Mouse (Mus musculus) midbrain, embryonic 13.5 days (tissue): ENCODE results near the gene Mrps18b. TPM values are rescaled to one million over a fixed set of nuclear protein-coding genes. Genes with fewer than 3 reads are reported as not detected.

ENCODE experiments used
- ATAC-seq: fragments of 200-750 bp; cut with Nextera tagmentation; 2 replicates; pipeline ENCODE4 v1.8.0; 2017; ENCODE audit warnings: mild to moderate bottlenecking, moderate TSS enrichment, moderate library complexity
- H3K27ac ChIP-seq: fragments of 300-500 bp; sonication (generic); 2 replicates; pipeline ENCODE4 v1.5.1; 2015; ENCODE audit warnings: inconsistent platforms, mild to moderate bottlenecking, moderate library complexity
- H3K27me3 ChIP-seq: fragments of 300-500 bp; sonication (generic); 2 replicates; pipeline ENCODE4 v1.6.1; 2015; ENCODE audit warnings: mild to moderate bottlenecking, inconsistent platforms
- H3K36me3 ChIP-seq: fragments of 300-500 bp; sonication (generic); 2 replicates; pipeline ENCODE4 v1.6.1; 2015; ENCODE audit warnings: mild to moderate bottlenecking, inconsistent platforms
- H3K4me1 ChIP-seq: fragments of 300-500 bp; sonication (generic); replicated peaks from 2 replicates; pipeline ENCODE4 v1.6.1; 2015; ENCODE audit warnings: inconsistent platforms
- H3K4me2 ChIP-seq: fragments of 300-500 bp; sonication (generic); replicated peaks from 2 replicates; pipeline ENCODE4 v1.6.1; 2015; ENCODE audit warnings: moderate library complexity, mild to moderate bottlenecking, inconsistent platforms
- H3K4me3 ChIP-seq: fragments of 300-500 bp; sonication (generic); replicated peaks from 2 replicates; pipeline ENCODE4 v1.5.1; 2015; ENCODE audit warnings: mild to moderate bottlenecking, inconsistent platforms
- H3K9ac ChIP-seq: fragments of 300-500 bp; sonication (generic); replicated peaks from 2 replicates; pipeline ENCODE4 v1.6.1; 2015; ENCODE audit warnings: mild to moderate bottlenecking, inconsistent platforms
- H3K9me3 ChIP-seq: fragments of 300-500 bp; sonication (generic); 2 replicates; pipeline ENCODE4 v1.6.1; 2016; ENCODE audit warnings: mild to moderate bottlenecking, inconsistent platforms
- WGBS: fragments of 180-500 bp; shearing (Covaris S2); methylation state at CpG from one replicate; pipeline ENCODE4 v1.1.7; 2015; 5-methylcytosine and 5-hydroxymethylcytosine counted together
- polyA plus RNA-seq: library from polyadenylated mRNA; unstranded; fragments of >200 nt; fragmentation: Nextera tagmentation; extraction: Ambion mirVana; gene quantifications from 2 replicates; pipeline ENCODE4 v1.2.1, GENCODE M21; 2015

The Mrps18b gene
- polyA plus RNA-seq, 1 experiment from 2014 or later = 49.9 TPM

DNA sequence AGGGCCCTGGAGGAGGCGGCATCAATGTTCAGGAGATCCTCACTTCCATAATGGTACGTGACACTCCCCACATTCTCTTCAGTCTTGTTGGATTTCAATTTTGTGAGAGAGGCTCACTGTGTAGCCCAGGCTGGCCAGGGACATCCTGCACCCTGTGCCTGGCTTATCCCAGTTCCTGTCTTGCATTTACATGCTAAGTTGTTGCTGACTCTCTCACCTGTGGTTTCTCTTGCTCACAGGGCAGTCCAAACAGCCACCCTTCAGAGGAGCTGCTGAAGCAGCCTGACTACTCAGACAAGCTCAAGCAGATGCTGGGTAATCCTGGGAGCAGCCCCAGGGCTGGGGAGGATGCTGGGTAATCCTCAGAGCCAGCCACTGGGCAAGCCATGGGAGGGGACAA is 13.3 kb upstream of the Mrps18b start:
- Histone ChIP-seq H3K27ac (no peak overlapping the region), H3K9ac (no peak overlapping the region), H3K9me3 (no peaks in the 10 kb centered on the region), H3K27me3 (no peaks in the 10 kb centered on the region), H3K36me3 (peaks cover 75% of the 10 kb centered on the region), H3K4me1 (no peaks in the 10 kb centered on the region), H3K4me3 (no peak overlapping the region), H3K4me2 (no peak overlapping the region)
- no peak for ATAC-seq
- WGBS = 95% methylated on average over 2 of the region's 2 CpGs

DNA sequence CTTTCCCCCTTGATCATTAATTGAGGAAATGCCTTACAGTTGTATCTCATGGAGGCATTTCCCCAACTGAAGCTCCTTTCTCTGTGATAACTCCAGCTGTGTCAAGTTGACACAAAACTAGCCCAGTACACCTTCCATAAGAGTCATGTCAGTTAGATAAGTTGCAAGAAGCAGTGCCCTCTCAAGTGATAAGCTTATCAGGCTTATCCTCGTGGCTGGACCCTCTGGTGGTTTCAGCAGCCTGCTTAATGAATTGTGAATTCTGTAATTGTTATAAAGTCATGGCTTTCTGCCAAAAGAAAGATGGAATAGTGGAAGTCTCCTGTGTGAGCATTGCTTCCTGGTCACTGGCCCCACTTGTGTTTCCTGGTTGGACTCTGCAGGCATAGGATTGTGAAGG is 11.3 kb upstream of the Mrps18b start:
- Histone ChIP-seq H3K9ac (no peak overlapping the region), H3K4me3 (no peak overlapping the region), H3K36me3 (peaks cover 86% of the 10 kb centered on the region), H3K9me3 (no peaks in the 10 kb centered on the region), H3K27me3 (no peaks in the 10 kb centered on the region), H3K4me2 (no peak overlapping the region), H3K4me1 (peaks cover 5% of the 10 kb centered on the region; the same call in 1 of the 2 replicates), H3K27ac (no peak overlapping the region)
- no peak for ATAC-seq
- WGBS = 86% methylated on average over 1 of the region's 1 CpGs

DNA sequence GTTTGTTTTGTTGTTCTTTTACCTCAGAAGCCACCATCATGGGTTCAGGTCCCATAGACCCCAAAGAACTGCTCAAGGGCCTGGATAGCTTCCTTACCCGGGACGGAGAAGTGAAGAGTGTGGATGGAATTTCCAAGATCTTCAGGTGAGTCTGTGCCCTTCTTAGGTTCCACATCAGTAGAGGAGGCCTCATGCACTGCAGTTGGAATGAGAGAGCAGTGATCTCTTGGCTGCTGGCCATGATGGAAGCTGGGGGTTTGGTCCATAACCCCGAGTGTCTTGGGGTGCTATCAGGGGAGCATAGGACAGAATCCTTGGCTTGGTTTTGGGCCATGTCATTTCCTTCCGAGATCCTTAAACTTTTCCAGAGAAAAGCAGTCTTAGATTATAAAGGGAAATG is 7.1 kb upstream of the Mrps18b start:
- Histone ChIP-seq H3K9me3 (no peaks in the 10 kb centered on the region), H3K27ac (no peak overlapping the region), H3K4me3 (no peak overlapping the region), H3K4me2 (no peak overlapping the region), H3K36me3 (peaks cover 50% of the 10 kb centered on the region), H3K9ac (no peak overlapping the region), H3K27me3 (no peaks in the 10 kb centered on the region), H3K4me1 (peaks cover 37% of the 10 kb centered on the region)
- 96% methylated on average over 4 of the region's 4 CpGs for WGBS
- ATAC-seq = no peak

DNA sequence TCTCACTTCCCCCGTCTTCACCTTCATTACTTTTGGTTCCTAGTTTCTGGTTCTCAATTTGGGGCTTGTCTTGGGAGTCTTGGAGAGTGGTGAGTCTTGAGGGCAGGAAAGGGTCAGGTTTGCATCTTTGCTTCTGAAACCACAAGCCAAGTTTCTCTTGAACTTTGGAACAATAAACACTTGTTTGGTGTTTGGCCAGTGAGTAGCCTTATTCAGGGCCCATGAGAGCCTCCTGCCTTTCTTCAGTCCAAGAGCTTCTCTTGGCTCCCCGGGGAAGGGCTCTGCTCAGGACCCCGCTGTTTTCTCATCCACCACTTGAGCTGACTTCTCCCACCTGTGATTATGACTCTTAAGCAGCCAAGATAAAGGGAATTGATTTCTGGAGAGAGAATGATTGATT is 6.4 kb upstream of the Mrps18b start:
- ATAC-seq = no peak
- Histone ChIP-seq H3K4me2 (no peak overlapping the region), H3K9ac (no peak overlapping the region), H3K4me3 (no peak overlapping the region), H3K27me3 (no peaks in the 10 kb centered on the region), H3K27ac (peak overlapping the region; percentile 12; the same call in 1 of the 2 replicates), H3K36me3 (peaks cover 43% of the 10 kb centered on the region), H3K9me3 (no peaks in the 10 kb centered on the region), H3K4me1 (peaks cover 37% of the 10 kb centered on the region)
- WGBS = 88% methylated on average over 3 of the region's 3 CpGs

DNA sequence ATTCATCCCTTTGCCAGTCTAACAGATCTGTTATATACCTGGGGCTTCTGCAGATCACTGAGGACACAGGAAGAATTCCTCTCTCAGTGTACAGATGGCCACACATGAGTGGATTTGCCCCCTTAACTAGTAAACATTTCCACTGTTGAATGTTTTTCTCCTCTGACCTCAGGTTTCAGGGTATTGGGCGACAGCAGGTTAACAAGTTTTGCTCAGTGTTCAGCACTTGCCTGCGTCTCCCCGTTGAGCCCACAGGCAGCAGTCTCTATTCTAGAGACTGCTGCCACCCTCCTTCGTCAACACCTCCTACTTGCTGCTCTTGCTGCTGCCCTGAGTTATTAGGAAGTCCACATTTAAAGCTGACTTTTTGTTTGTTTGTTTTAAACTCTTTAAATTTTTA is 5.5 kb upstream of the Mrps18b start:
- Histone ChIP-seq H3K27ac (peak overlapping the region; percentile 37), H3K9ac (no peak overlapping the region), H3K4me2 (no peak overlapping the region), H3K27me3 (no peaks in the 10 kb centered on the region), H3K36me3 (peaks cover 36% of the 10 kb centered on the region), H3K4me1 (peaks cover 37% of the 10 kb centered on the region), H3K9me3 (no peaks in the 10 kb centered on the region), H3K4me3 (no peak overlapping the region)
- 87% methylated on average over 4 of the region's 4 CpGs for WGBS
- no peak for ATAC-seq

DNA sequence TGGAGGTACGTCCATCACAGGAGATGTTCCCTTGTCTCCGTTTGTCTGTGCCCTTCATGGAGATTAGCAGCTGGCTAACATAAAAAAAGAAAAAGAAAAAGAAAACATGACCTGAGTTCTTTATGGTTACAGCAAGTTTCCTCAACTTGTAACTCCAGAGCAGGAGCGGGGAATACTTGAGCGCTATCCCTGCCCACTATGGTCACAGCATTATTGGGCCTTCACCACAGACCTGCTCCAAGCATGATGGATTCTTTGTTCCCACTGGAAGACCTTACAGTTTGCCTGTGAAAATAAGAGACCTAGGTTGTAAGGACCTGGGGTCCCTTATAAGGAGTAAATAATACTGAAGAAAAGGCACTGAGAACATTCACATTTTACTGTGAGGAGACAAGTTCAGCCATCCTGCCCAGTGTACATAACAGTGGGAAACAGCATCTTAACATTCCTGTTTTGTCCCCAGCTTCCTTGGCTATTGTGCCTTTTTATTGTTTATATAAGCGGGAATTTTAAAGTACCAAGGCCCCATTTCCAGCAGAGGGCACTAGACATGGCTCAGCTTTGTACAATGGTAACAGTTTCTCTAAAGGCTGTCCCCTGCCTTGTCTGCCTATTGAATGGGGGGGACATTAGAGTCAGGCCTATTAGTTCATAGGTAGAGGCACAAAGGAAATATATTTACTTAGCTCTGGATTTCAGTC is 4.8 kb upstream of the Mrps18b start:
- H3K9me3 ChIP-seq = no peaks in the 10 kb centered on the region
- H3K9ac ChIP-seq = peak overlapping the region; percentile 98; the same call in 1 of the 2 replicates
- peaks cover 29% of the 10 kb centered on the region for H3K36me3 ChIP-seq
- WGBS = 70% methylated on average over 5 of the region's 5 CpGs
- no peak for ATAC-seq
- H3K4me2 ChIP-seq = peak overlapping the region; percentile 84
- H3K27me3 ChIP-seq = no peaks in the 10 kb centered on the region
- H3K27ac ChIP-seq = peak overlapping the region; percentile 99
- peaks cover 37% of the 10 kb centered on the region for H3K4me1 ChIP-seq
- peak overlapping the region; percentile 78; the same call in 1 of the 2 replicates for H3K4me3 ChIP-seq

DNA sequence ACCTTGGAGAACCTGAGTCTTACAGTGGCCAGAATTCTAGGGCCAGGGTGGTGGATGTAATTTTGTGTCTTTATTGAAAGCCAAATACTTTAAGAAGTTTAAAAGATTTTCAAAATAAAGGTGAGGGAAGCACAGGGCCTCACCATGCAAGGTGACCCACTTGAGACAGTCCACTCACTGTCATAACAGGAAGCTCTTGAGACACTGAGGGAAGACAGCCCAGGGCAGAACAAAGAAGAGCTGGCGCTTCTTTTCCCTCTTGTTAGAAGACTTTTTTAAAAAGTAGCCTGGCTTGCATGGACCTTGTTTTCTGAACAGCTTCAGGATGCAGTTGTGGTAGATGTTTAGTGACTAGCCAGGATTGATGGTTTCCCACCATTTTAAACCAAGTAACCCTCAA is 4.2 kb upstream of the Mrps18b start:
- H3K4me3 ChIP-seq = peak overlapping the region; percentile 78
- H3K4me1 ChIP-seq = peaks cover 43% of the 10 kb centered on the region
- no peaks in the 10 kb centered on the region for H3K27me3 ChIP-seq
- ATAC-seq = no peak
- no peaks in the 10 kb centered on the region for H3K9me3 ChIP-seq
- peak overlapping the region; percentile 84 for H3K4me2 ChIP-seq
- H3K27ac ChIP-seq = peak overlapping the region; percentile 99
- WGBS = 72% methylated on average over 1 of the region's 1 CpGs
- H3K36me3 ChIP-seq = peaks cover 23% of the 10 kb centered on the region
- H3K9ac ChIP-seq = peak overlapping the region; percentile 98

DNA sequence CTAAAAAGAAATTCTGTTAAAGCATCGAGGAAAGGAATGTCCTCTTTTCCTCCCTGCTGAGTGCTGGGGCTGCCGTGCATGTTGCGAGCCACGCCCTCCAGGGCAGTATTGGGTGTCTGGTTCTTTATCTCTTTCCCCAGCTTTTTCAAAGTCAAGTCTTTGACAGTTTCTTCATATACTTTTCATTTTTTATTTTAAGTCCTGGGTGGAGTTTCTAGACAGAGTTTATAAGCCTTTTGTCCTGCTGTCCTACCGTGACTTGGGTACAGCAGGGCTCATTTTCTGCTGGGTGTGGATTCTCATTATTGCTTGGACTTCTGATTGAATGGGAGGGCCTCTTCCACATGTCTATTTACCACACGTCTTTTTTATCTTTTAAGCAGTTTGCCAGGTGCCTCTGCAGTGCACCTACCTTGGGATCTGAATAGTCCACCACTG is 3.7 kb upstream of the Mrps18b start:
- H3K4me3 ChIP-seq = peak overlapping the region; percentile 78
- ATAC-seq = no peak
- peak overlapping the region; percentile 84 for H3K4me2 ChIP-seq
- peaks cover 18% of the 10 kb centered on the region for H3K36me3 ChIP-seq
- peak overlapping the region; percentile 98 for H3K9ac ChIP-seq
- no peaks in the 10 kb centered on the region for H3K9me3 ChIP-seq
- WGBS = 43% methylated on average over 6 of the region's 6 CpGs
- no peaks in the 10 kb centered on the region for H3K27me3 ChIP-seq
- H3K4me1 ChIP-seq = peaks cover 48% of the 10 kb centered on the region
- H3K27ac ChIP-seq = peak overlapping the region; percentile 99

DNA sequence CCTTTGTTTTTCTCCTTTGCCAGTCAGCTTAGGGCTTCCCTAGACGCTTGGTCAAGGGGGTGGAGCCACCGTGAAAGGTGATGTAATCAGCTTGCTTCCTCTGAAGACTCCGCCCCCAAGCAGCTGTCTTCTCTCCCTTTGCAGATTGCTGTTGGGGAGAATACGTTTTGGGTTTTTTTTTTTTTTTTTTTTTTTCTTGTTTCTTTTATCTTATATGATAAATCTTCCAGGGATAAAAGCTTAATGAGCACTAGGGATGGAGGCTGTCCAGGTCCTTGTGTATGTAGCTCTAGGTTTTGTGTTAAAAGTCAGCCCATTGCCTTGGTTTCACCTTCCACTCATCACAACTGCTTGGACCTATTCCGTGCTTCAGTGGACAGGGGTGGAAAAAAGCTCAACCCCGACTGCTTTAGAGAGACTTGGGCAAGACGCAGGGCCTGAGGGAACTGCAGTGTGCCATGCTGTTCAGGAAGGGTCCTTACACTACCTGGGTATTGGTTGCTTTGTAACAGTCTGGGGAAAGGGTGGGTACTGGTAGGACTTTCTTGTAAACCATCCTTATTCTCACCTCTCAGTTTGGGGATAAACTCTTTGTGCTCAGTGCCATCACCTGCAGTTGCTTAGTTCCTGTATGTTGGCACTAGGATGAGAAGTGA is 3.0 kb upstream of the Mrps18b start:
- H3K9me3 ChIP-seq = no peaks in the 10 kb centered on the region
- ATAC-seq = peak; percentile 47
- H3K9ac ChIP-seq = peak overlapping the region; percentile 98
- no peaks in the 10 kb centered on the region for H3K27me3 ChIP-seq
- H3K36me3 ChIP-seq = peaks cover 14% of the 10 kb centered on the region
- 6% methylated on average over 7 of the region's 7 CpGs for WGBS
- peak overlapping the region; percentile 84 for H3K4me2 ChIP-seq
- peak overlapping the region; percentile 78 for H3K4me3 ChIP-seq
- H3K27ac ChIP-seq = peak overlapping the region; percentile 99
- peaks cover 48% of the 10 kb centered on the region for H3K4me1 ChIP-seq

DNA sequence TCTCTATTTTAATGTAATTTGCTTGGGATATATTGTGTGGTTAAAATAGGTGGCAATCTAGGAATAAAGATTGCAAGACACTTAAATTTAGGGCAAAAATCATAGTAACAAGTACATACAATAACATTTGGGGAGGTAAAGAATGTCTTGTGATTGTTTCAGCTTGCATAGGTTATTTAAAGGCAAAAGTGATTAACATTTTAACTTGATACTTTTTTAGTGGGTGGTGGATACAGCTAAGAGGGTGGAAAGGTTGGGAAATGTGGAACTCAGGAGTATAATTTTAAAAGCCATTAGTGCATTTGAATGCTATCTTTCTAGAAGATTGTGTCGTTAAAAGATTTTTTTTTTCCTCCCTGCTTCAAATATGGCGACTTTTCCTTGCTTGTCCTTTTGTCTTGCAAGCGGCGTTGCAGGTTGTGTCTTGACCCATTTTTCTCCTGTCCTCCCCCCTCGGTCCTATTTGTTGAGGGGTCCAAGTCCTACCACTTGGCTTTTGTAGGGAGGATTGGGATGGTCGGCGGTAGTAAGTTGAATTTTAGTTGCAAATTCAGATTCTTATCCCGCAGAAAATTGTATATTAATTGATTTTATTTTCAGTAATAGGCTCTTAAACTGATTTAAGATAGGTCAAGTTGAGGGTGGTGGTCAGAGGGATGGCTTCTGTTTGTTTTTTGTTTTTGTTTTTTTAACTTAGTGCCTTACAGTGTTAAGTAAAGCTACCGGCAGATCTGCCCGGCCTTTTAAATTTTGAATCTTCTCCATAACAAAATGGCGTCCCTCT is 2.3 kb upstream of the Mrps18b start:
- peak overlapping the region; percentile 99 for H3K27ac ChIP-seq
- peak overlapping the region; percentile 84 for H3K4me2 ChIP-seq
- H3K36me3 ChIP-seq = peaks cover 12% of the 10 kb centered on the region
- no peaks in the 10 kb centered on the region for H3K9me3 ChIP-seq
- H3K4me1 ChIP-seq = peaks cover 48% of the 10 kb centered on the region
- H3K4me3 ChIP-seq = peak overlapping the region; percentile 78
- ATAC-seq = no peak
- under 1% methylated on average over 11 of the region's 11 CpGs for WGBS
- peak overlapping the region; percentile 98 for H3K9ac ChIP-seq
- H3K27me3 ChIP-seq = no peaks in the 10 kb centered on the region

DNA sequence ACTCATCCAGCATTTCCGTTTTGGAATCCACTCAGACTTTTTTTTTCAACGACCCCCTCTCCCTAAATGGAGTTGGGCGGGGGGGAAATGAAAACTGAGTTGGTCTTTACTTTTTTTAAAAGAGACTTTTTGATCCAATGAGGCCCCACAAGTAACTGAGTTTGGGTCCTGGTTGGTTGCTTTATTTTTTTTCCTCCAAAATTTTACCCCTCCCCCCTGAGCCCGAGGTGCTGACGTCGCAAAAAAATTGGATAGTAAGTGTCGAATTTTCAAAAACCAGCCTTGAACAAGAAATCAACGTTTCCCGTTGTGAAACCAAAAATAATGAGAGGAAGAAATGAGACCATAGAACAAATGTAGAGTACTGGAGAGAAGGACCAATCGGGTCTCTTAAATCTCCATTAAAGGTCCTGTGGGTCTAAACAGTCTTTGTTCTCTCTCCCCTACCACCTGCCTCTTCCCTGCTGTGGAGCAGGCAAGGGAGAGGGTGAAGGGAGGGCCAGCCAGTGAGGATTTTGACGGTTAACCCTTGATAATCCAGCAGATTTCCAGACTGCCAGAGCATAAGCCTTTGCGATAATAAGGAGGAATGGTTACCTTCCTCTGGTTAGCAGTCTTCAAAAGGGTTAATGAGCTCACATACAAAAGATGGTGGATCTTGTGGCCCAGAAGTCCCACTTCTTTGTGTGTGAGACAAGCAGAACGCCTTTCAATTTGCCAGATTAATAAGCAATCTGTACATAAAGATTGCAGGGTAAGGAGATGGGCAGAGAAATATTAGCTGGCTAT is 1.5 kb upstream of the Mrps18b start:
- H3K27me3 ChIP-seq = no peaks in the 10 kb centered on the region
- peak; percentile 12; the same call in 1 of the 2 replicates for ATAC-seq
- H3K4me1 ChIP-seq = peaks cover 45% of the 10 kb centered on the region
- H3K9me3 ChIP-seq = no peaks in the 10 kb centered on the region
- peak overlapping the region; percentile 78 for H3K4me3 ChIP-seq
- peaks cover 15% of the 10 kb centered on the region; the same call in 1 of the 2 replicates for H3K36me3 ChIP-seq
- H3K9ac ChIP-seq = peak overlapping the region; percentile 98
- H3K4me2 ChIP-seq = peak overlapping the region; percentile 84
- H3K27ac ChIP-seq = peak overlapping the region; percentile 99
- WGBS = 0% methylated on average over 13 of the region's 13 CpGs
